Mouse (Mus musculus) bone marrow macrophage, adult 2 months (primary cell): ENCODE data around the gene Gpatch4.

Experiments
- CTCF ChIP-seq: IDR thresholded peaks from 2 replicates; pipeline ENCODE4 v1.5.1; 2012; ENCODE audit warnings: low read depth, mild to moderate bottlenecking, low read length, moderate library complexity
- POLR2A ChIP-seq: IDR thresholded peaks from 2 replicates; pipeline ENCODE4 v1.6.1; 2012; ENCODE audit warnings: mild to moderate bottlenecking, low read depth, low read length, borderline replicate concordance

DNA sequence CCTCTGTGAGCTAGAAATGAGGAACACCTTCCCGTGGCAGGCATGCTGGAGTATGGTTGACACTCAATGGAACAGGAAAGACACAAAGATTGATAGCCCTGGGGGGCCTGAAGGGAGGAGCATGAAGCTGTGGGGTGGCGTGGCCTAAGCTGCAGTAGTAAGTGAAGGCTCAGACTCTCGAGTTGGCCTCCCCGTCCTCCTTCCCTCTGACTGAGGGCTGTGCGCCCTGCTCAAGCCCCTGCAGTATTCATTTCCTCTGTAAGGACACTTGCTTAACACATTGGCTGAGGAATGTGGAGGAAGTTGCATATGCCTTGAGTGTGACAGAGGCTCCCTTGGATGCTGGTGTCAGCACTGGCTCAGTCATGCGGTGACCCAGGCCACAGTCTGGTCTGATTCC lies 59.7 kb downstream of the Gpatch4 start:
- no peak for TF ChIP-seq CTCF
- TF ChIP-seq POLR2A, result no peak
